Mouse (Mus musculus) heart, adult 11 months (tissue): ENCODE results near the gene Ankrd10.
A peak's percentile ranks its signal among the peaks of the same experiment; 100 is the strongest.

Experiments
- DNase-seq: peaks from one replicate; pipeline ENCODE4 v3.0.0; 2022

Ankrd10 gene

GRCm38 (mm10) chr8:11602006-11602680 lies 33.4 kb downstream of the Ankrd10 start:
- peak; percentile 94 for DNase-seq

GRCm38 (mm10) chr8:11600301-11600951 lies 35.1 kb downstream of the Ankrd10 start:
- DNase-seq: no peak

- no peak for DNase-seq
Measured at GRCm38 (mm10) chr8:11593222-11593884, 42.2 kb downstream of the Ankrd10 start.

GRCm38 (mm10) chr8:11592296-11592695 lies 43.3 kb downstream of the Ankrd10 start:
- DNase-seq: no peak

- DNase-seq: no peak
Measured at GRCm38 (mm10) chr8:11591837-11592236, 43.7 kb downstream of the Ankrd10 start.

- DNase-seq: no peak
Measured at GRCm38 (mm10) chr8:11586374-11586745, 49.2 kb downstream of the Ankrd10 start.

GRCm38 (mm10) chr8:11585513-11586373 lies 49.8 kb downstream of the Ankrd10 start:
- peak; percentile 85 for DNase-seq

- DNase-seq: peak; percentile 92
Measured at GRCm38 (mm10) chr8:11575604-11576384, 59.8 kb downstream of the Ankrd10 start.

- peak; percentile 88 for DNase-seq
Measured at GRCm38 (mm10) chr8:11574911-11575603, 60.5 kb downstream of the Ankrd10 start.

- DNase-seq: peak; percentile 61
Measured at GRCm38 (mm10) chr8:11572428-11572827, 63.1 kb downstream of the Ankrd10 start.

- peak; percentile 73 for DNase-seq
Measured at GRCm38 (mm10) chr8:11571950-11572349, 63.6 kb downstream of the Ankrd10 start.

GRCm38 (mm10) chr8:11570742-11571141 lies 64.8 kb downstream of the Ankrd10 start:
- DNase-seq: no peak

- peak; percentile 86 for DNase-seq
Measured at GRCm38 (mm10) chr8:11569260-11570097, 66.1 kb downstream of the Ankrd10 start.

- DNase-seq: peak; percentile 57
Measured at GRCm38 (mm10) chr8:11568193-11568592, 67.4 kb downstream of the Ankrd10 start.

- peak; percentile 85 for DNase-seq
Measured at GRCm38 (mm10) chr8:11564721-11565120, 70.8 kb downstream of the Ankrd10 start.

- peak; percentile 70 for DNase-seq
Measured at GRCm38 (mm10) chr8:11564236-11564635, 71.3 kb downstream of the Ankrd10 start.
